Mouse (Mus musculus): ENCODE results near the gene Dusp6. TPM values are rescaled to one million over a fixed set of nuclear protein-coding genes. Genes with fewer than 3 reads are reported as not detected.

Dusp6 gene
- polyA plus RNA-seq, 1 experiment from 2014 or later = 63.1 TPM

- Histone ChIP-seq H3K27ac (ENCODE audit: low read depth, low read length) (no peak overlapping the region), H3K4me3 (ENCODE audit: low read depth, low read length) (no peak overlapping the region), H3K27me3 (ENCODE audit: control insufficient read depth, insufficient read depth, low read length) (no peaks in the 10 kb centered on the region), H3K9me3 (ENCODE audit: control insufficient read depth, low read length) (no peaks in the 10 kb centered on the region), H3K9ac (ENCODE audit: low read length) (no peak overlapping the region), H3K36me3 (ENCODE audit: control insufficient read depth, insufficient read depth, low read length) (no peaks in the 10 kb centered on the region), H3K4me1 (replicated peaks; ENCODE audit: control insufficient read depth, insufficient read depth, low read length) (peaks cover 5% of the 10 kb centered on the region; the same call in 1 of the 2 replicates), H3K4me2 (ENCODE audit: low read depth, low read length, severe bottlenecking) (no peak overlapping the region)
- no peak for DNase-seq (ENCODE audit: low spot score)
- WGBS = 89% methylated on average over 5 of the region's 5 CpGs
- no peak for ATAC-seq (replicated peaks; ENCODE audit: low FRiP score)
These were observed 26.1 kb downstream of the Dusp6 start for GRCm38 (mm10) chr10:99289176-99289575.

GRCm38 (mm10) chr10:99293111-99293640, 30.1 kb downstream of the Dusp6 start:
- no peak overlapping the region for H3K27ac ChIP-seq (ENCODE audit: low read depth, low read length)
- H3K36me3 ChIP-seq (ENCODE audit: control insufficient read depth, insufficient read depth, low read length) = no peaks in the 10 kb centered on the region
- H3K9ac ChIP-seq (ENCODE audit: low read length) = no peak overlapping the region
- no peaks in the 10 kb centered on the region for H3K27me3 ChIP-seq (ENCODE audit: control insufficient read depth, insufficient read depth, low read length)
- no peak overlapping the region for H3K4me3 ChIP-seq (ENCODE audit: low read depth, low read length)
- no peak for DNase-seq (ENCODE audit: low spot score)
- H3K9me3 ChIP-seq (ENCODE audit: control insufficient read depth, low read length) = no peaks in the 10 kb centered on the region
- no peak for ATAC-seq (replicated peaks; ENCODE audit: low FRiP score)
- no peak overlapping the region for H3K4me2 ChIP-seq (ENCODE audit: low read depth, low read length, severe bottlenecking)
- H3K4me1 ChIP-seq (replicated peaks; ENCODE audit: control insufficient read depth, insufficient read depth, low read length) = no peaks in the 10 kb centered on the region
- WGBS = 89% methylated on average over 3 of the region's 3 CpGs

GRCm38 (mm10) chr10:99297721-99298120, 34.7 kb downstream of the Dusp6 start:
- no peak overlapping the region for H3K9ac ChIP-seq (ENCODE audit: low read length)
- no peak for DNase-seq (ENCODE audit: low spot score)
- 58% methylated on average over 3 of the region's 3 CpGs for WGBS
- H3K9me3 ChIP-seq (ENCODE audit: control insufficient read depth, low read length) = no peaks in the 10 kb centered on the region
- H3K27me3 ChIP-seq (ENCODE audit: control insufficient read depth, insufficient read depth, low read length) = no peaks in the 10 kb centered on the region
- H3K4me1 ChIP-seq (replicated peaks; ENCODE audit: control insufficient read depth, insufficient read depth, low read length) = peaks cover 7% of the 10 kb centered on the region
- no peak overlapping the region for H3K4me2 ChIP-seq (ENCODE audit: low read depth, low read length, severe bottlenecking)
- no peaks in the 10 kb centered on the region for H3K36me3 ChIP-seq (ENCODE audit: control insufficient read depth, insufficient read depth, low read length)
- H3K4me3 ChIP-seq (ENCODE audit: low read depth, low read length) = no peak overlapping the region
- H3K27ac ChIP-seq (ENCODE audit: low read depth, low read length) = no peak overlapping the region
- no peak for ATAC-seq (replicated peaks; ENCODE audit: low FRiP score)

DNA sequence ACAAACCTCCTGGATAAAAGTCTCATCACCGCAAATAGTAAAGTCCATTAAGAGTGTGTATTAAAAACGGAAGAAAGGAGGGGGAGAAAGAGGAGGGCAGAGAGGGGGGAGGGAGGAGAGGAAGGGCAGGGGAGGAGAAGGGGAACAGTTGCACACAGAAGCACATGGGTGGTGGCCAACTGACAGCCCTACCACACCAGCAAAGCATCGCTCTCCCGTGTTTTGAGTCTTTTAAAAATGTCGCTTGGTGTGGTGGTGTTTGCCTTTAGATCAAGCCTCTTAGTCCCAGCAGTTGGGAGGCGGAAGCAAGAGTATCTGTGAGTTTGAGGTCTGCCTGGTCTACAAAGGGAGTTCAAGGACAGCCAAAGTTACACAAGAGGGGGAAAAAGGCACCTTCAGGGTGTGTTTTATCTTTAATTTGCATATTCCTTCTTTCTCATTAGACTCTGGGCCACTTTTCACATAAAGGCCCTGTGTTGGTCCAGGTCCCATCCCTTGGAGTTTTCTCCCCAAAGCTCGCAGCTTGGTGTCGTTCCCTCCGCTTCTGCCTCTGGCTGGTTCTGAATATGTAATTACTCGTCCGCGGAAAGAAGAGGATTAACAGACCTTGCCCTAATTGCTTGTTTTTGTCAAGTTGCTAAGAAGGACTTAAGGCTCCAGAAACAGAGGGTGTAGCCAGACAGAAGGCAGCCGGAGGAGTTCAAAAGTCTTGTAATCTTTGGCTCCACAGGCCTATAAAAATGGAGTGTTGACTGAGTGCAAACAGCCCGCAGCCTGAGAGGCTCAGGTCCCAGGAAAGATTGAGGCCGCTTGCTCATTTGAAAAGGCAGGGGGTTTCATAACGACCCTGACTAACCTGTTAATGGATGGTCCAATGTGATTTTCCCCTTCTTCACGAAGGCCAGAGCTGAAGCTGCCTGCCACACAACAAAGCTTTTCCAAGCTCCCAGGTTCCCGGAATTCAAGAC, 35.6 kb downstream of the Dusp6 start:
- no peaks in the 10 kb centered on the region for H3K27me3 ChIP-seq (ENCODE audit: control insufficient read depth, insufficient read depth, low read length)
- H3K9ac ChIP-seq (ENCODE audit: low read length) = no peak overlapping the region
- H3K36me3 ChIP-seq (ENCODE audit: control insufficient read depth, insufficient read depth, low read length) = no peaks in the 10 kb centered on the region
- H3K4me2 ChIP-seq (ENCODE audit: low read depth, low read length, severe bottlenecking) = peak overlapping the region; percentile 34; the same call in 1 of the 2 replicates
- WGBS = 5% methylated on average over 18 of the region's 18 CpGs
- no peaks in the 10 kb centered on the region for H3K9me3 ChIP-seq (ENCODE audit: control insufficient read depth, low read length)
- DNase-seq (ENCODE audit: low spot score) (peak; percentile 68), ATAC-seq (replicated peaks; ENCODE audit: low FRiP score) (peak; percentile 83)
- H3K4me1 ChIP-seq (replicated peaks; ENCODE audit: control insufficient read depth, insufficient read depth, low read length) = peaks cover 7% of the 10 kb centered on the region
- no peak overlapping the region for H3K4me3 ChIP-seq (ENCODE audit: low read depth, low read length)
- H3K27ac ChIP-seq (ENCODE audit: low read depth, low read length) = peak overlapping the region; percentile 15

DNA sequence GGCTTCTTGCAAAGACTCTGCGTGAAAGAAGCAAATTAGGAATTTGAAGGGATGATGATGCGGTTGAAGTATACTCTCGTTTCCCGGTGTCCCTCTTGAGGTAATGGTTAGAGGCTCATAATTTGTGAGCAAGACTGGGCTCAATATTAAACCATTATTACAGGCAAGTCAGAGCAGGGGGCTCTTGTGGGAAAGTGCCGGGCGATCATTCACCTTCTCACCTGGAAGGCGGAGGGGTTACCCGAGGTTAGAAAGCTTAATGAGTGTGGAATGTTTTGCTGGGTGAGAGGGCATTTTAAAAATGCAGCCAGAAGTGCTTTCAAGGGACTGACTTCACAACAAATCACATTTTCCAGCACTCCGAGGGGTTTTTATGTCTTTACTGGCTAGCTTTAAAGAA, 36.3 kb downstream of the Dusp6 start:
- no peak overlapping the region for H3K9ac ChIP-seq (ENCODE audit: low read length)
- H3K4me3 ChIP-seq (ENCODE audit: low read depth, low read length) = no peak overlapping the region
- peak overlapping the region; percentile 34; the same call in 1 of the 2 replicates for H3K4me2 ChIP-seq (ENCODE audit: low read depth, low read length, severe bottlenecking)
- H3K9me3 ChIP-seq (ENCODE audit: control insufficient read depth, low read length) = no peaks in the 10 kb centered on the region
- peak; percentile 57 for ATAC-seq (replicated peaks; ENCODE audit: low FRiP score)
- peaks cover 7% of the 10 kb centered on the region for H3K4me1 ChIP-seq (replicated peaks; ENCODE audit: control insufficient read depth, insufficient read depth, low read length)
- no peaks in the 10 kb centered on the region for H3K27me3 ChIP-seq (ENCODE audit: control insufficient read depth, insufficient read depth, low read length)
- no peaks in the 10 kb centered on the region for H3K36me3 ChIP-seq (ENCODE audit: control insufficient read depth, insufficient read depth, low read length)
- 2% methylated on average over 9 of the region's 9 CpGs for WGBS
- peak overlapping the region; percentile 15 for H3K27ac ChIP-seq (ENCODE audit: low read depth, low read length)
- no peak for DNase-seq (ENCODE audit: low spot score)

DNA sequence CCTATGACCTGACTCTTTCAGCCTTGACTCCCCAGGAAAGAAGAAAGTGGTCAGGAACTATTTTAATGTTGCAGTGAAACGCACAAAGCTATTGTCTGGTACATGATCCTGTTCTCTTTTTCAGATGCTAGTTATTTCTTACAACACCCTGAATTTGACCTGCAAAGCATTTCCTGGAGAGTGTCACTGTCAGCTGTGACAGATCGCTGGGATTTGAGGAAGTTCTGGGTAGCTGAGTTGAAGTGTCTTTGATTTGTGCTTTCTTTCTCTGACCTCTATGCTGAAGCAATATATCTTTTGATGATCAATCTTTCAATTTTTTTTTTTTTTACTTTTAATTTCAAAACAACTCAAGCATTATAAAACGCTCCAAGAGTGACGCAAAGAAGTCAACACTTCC, 39.0 kb downstream of the Dusp6 start:
- Histone ChIP-seq H3K4me3 (ENCODE audit: low read depth, low read length) (no peak overlapping the region), H3K4me1 (replicated peaks; ENCODE audit: control insufficient read depth, insufficient read depth, low read length) (peaks cover 7% of the 10 kb centered on the region), H3K4me2 (ENCODE audit: low read depth, low read length, severe bottlenecking) (no peak overlapping the region), H3K9me3 (ENCODE audit: control insufficient read depth, low read length) (no peaks in the 10 kb centered on the region), H3K36me3 (ENCODE audit: control insufficient read depth, insufficient read depth, low read length) (no peaks in the 10 kb centered on the region), H3K9ac (ENCODE audit: low read length) (no peak overlapping the region), H3K27me3 (ENCODE audit: control insufficient read depth, insufficient read depth, low read length) (no peaks in the 10 kb centered on the region), H3K27ac (ENCODE audit: low read depth, low read length) (no peak overlapping the region)
- 93% methylated on average over 4 of the region's 4 CpGs for WGBS
- no peak for DNase-seq (ENCODE audit: low spot score)
- ATAC-seq (replicated peaks; ENCODE audit: low FRiP score) = no peak

DNA sequence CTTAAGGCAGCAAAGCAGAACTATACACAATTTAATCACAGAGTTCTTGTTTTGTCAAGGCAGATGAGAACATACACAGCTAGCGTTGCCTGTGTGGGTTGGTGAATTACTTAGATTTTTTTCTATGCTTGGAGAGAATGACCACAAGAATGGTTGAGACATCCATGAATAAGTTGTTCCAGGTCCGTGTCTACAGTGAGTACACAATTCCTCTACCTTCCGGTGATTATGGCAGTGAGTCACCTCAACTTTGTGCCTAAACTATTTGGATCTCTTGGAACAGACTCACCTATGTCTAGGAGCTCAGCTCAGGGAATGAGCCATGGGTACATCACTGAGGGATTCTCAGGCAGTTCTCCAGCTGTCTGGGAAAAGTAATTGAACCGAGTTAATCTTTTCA, 45.8 kb downstream of the Dusp6 start:
- H3K9me3 ChIP-seq (ENCODE audit: control insufficient read depth, low read length) = no peaks in the 10 kb centered on the region
- ATAC-seq (replicated peaks; ENCODE audit: low FRiP score) (no peak), DNase-seq (ENCODE audit: low spot score) (no peak)
- no peaks in the 10 kb centered on the region for H3K27me3 ChIP-seq (ENCODE audit: control insufficient read depth, insufficient read depth, low read length)
- no peak overlapping the region for H3K9ac ChIP-seq (ENCODE audit: low read length)
- H3K36me3 ChIP-seq (ENCODE audit: control insufficient read depth, insufficient read depth, low read length) = no peaks in the 10 kb centered on the region
- 91% methylated on average over 4 of the region's 4 CpGs for WGBS
- H3K27ac ChIP-seq (ENCODE audit: low read depth, low read length) = no peak overlapping the region
- H3K4me3 ChIP-seq (ENCODE audit: low read depth, low read length) = no peak overlapping the region
- no peaks in the 10 kb centered on the region for H3K4me1 ChIP-seq (replicated peaks; ENCODE audit: control insufficient read depth, insufficient read depth, low read length)
- H3K4me2 ChIP-seq (ENCODE audit: low read depth, low read length, severe bottlenecking) = no peak overlapping the region

GRCm38 (mm10) chr10:99309617-99310016, 46.6 kb downstream of the Dusp6 start:
- no peaks in the 10 kb centered on the region for H3K27me3 ChIP-seq (ENCODE audit: control insufficient read depth, insufficient read depth, low read length)
- H3K36me3 ChIP-seq (ENCODE audit: control insufficient read depth, insufficient read depth, low read length) = no peaks in the 10 kb centered on the region
- no peak overlapping the region for H3K4me3 ChIP-seq (ENCODE audit: low read depth, low read length)
- no peak overlapping the region for H3K9ac ChIP-seq (ENCODE audit: low read length)
- H3K9me3 ChIP-seq (ENCODE audit: control insufficient read depth, low read length) = no peaks in the 10 kb centered on the region
- no peak overlapping the region for H3K27ac ChIP-seq (ENCODE audit: low read depth, low read length)
- 86% methylated on average over 9 of the region's 9 CpGs for WGBS
- DNase-seq (ENCODE audit: low spot score) (no peak), ATAC-seq (replicated peaks; ENCODE audit: low FRiP score) (no peak)
- no peak overlapping the region for H3K4me2 ChIP-seq (ENCODE audit: low read depth, low read length, severe bottlenecking)
- no peaks in the 10 kb centered on the region for H3K4me1 ChIP-seq (replicated peaks; ENCODE audit: control insufficient read depth, insufficient read depth, low read length)
